Mouse (Mus musculus) testis, adult 2 months (tissue): ENCODE results near the gene Krtap19-9b. TPM values are rescaled to one million over a fixed set of nuclear protein-coding genes. Genes with fewer than 3 reads are reported as not detected.

Source experiments
- H3K27ac ChIP-seq: fragments of 200-500 bp; 2 replicates; pipeline ENCODE4 v1.5.1; 2012; ENCODE audit warnings: low read depth, low read length; ENCODE audit not compliant: control insufficient read depth, insufficient read depth
- H3K27me3 ChIP-seq: fragments of 200-500 bp; 2 replicates; pipeline ENCODE4 v1.6.1; 2012; ENCODE audit warnings: mild to moderate bottlenecking, low read length, moderate library complexity; ENCODE audit not compliant: control insufficient read depth, insufficient read depth
- H3K36me3 ChIP-seq: fragments of 200-500 bp; 2 replicates; pipeline ENCODE4 v1.6.1; 2012; ENCODE audit warnings: mild to moderate bottlenecking, low read length; ENCODE audit not compliant: control insufficient read depth, insufficient read depth
- H3K4me1 ChIP-seq: fragments of 200-500 bp; 2 replicates; pipeline ENCODE4 v1.6.1; 2012; ENCODE audit warnings: low read length; ENCODE audit not compliant: control insufficient read depth, insufficient read depth
- H3K4me3 ChIP-seq: fragments of 200-500 bp; 2 replicates; pipeline ENCODE4 v1.5.1; 2012; ENCODE audit warnings: low read depth, mild to moderate bottlenecking, low read length, moderate library complexity, mixed read lengths; ENCODE audit not compliant: control insufficient read depth
- CTCF ChIP-seq: fragments of 200-500 bp; IDR thresholded peaks from 2 replicates; pipeline ENCODE4 v1.5.1; 2012; ENCODE audit warnings: low read depth, mild to moderate bottlenecking, inconsistent platforms, low read length, moderate library complexity; ENCODE audit not compliant: control insufficient read depth, insufficient read depth, insufficient replicate concordance
- POLR2A ChIP-seq: fragments of 200-500 bp; IDR thresholded peaks from 2 replicates; pipeline ENCODE4 v1.6.1; 2012; ENCODE audit warnings: low read depth, mild to moderate bottlenecking, inconsistent platforms, low read length, moderate library complexity; ENCODE audit not compliant: control insufficient read depth
- polyA plus RNA-seq: library from polyadenylated mRNA; depleted of rRNA; stranded (reverse); fragments of >200 nt; gene quantifications from 2 replicates; pipeline ENCODE4 v1.2.3, GENCODE M21; 2012; rRNA removed

Gene Krtap19-9b
- polyA plus RNA-seq, result not detected in 2 replicates

DNA sequence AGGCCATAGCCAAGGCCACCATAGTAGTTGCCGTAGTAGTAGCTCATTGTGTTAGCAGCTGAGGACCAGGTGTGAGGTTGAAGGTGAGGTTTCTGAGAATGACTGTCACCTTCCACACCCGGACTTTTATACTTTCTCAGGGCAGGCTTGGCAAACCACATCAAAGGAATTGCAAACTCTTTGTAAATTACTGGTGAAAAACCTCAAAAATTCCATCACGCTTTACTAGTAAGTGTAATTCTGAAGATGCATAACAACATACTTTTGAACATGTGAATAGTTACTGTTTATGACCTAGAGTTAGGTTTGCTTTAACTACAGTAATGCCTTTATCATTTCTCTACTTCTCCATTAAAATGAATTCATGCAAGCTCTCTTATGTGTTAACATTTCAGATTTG, at the start of gene Krtap19-9b:
Gene Krtap19-9b, minus strand, starts transcription at position 101 of the 400 bp plus-strand sequence.
- Histone ChIP-seq H3K27me3 (no peaks in the 10 kb centered on the region), H3K4me3 (no peak within 1 kb of the TSS), H3K4me1 (no peaks in the 10 kb centered on the region), H3K27ac (no peak within 1 kb of the TSS), H3K36me3 (no peaks in the 10 kb centered on the region)
- TF ChIP-seq CTCF (no peak), POLR2A (no peak)

DNA sequence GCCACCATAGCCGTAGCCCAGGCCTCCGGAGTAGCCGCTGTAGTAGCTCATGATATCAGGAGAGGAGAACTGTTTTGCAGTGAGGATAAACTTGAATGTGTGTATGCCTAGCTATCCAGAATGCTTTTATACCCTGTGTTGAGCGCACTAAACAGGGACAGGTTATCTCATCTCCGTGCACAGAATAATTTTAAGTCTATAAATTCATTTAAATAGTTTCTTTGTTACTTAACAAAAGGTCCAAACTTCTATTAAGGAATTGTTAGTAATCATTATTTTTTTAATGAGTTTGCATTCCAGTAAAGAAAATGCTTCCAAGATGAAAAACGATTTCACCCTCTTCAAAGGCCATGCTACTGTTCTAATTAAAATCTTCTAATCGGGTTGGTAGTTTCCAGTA, 30.7 kb upstream of the Krtap19-9b start, which contains the start of gene Krtap16-3:
Gene Krtap16-3, minus strand, starts transcription at position 101 of the 400 bp plus-strand sequence.
- Histone ChIP-seq H3K36me3 (no peaks in the 10 kb centered on the region), H3K4me1 (no peaks in the 10 kb centered on the region), H3K27ac (no peak within 1 kb of the TSS), H3K27me3 (no peaks in the 10 kb centered on the region), H3K4me3 (no peak within 1 kb of the TSS)
- no peak for TF ChIP-seq POLR2A
- TF ChIP-seq CTCF, result no peak

DNA sequence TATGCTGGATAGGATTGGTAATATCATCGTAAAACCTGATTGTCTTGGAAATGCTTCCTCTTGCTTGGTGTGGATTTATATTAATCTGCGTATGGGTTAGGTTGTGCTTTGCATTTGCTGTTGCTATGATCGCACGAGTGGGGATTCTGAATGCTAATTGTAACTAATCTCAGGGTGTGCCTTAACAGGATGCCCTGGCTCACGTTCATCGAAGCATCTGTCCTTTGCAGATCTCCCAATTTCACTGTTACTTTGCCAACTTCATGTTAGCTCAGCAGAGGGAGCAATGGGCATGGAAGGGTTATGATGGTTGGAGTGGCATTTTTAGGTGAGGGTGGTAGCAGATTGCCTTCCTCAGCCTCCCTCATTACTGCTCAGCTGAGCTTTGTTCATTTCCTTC, 9.0 kb upstream of the Krtap19-9b start:
- Histone ChIP-seq H3K27me3 (no peaks in the 10 kb centered on the region), H3K27ac (no peak overlapping the region), H3K4me3 (no peak overlapping the region), H3K36me3 (no peaks in the 10 kb centered on the region), H3K4me1 (no peaks in the 10 kb centered on the region)
- TF ChIP-seq POLR2A (no peak), CTCF (no peak)

DNA sequence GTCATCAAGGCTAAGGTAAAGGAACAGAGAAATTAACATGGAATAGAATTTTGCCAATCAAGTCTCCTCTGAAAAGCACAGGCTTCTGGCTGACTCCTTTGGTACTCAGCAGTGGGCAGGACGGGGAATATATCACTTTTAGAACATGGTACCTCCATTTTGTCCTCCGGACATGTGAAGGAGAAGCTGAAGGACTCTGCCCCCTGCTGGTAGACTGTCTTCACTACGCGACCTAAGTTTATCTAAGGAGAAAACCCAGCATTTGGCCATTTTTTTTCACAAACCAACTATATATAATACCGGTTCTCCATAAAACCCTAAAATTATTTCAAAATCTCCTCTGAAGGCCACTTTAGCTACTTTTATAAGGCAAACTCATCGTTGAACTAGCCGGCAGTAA, 6.2 kb upstream of the Krtap19-9b start:
- Histone ChIP-seq H3K4me3 (no peak overlapping the region), H3K4me1 (no peaks in the 10 kb centered on the region), H3K27ac (no peak overlapping the region), H3K36me3 (no peaks in the 10 kb centered on the region), H3K27me3 (no peaks in the 10 kb centered on the region)
- TF ChIP-seq POLR2A (no peak), CTCF (peak; percentile 20; the same call in 1 of the 2 replicates)

DNA sequence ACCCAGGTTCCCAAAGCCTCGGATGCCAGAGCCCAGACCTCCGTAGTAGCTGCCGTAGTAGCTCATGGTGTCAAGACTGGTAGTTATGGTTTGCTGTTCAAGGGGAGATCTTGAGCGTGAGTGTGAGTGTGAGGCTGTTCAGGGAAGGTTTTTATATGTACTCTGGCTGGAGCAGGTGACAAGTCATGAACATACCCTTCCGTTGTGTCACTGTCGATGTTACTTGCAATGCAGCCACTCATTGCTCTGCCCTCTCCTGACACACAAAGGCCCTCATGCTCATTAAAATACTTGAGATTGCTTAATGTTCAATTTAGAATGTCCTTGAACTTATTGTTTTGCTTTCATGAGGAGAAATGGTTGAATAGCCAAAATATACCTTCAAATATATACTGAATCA, 35.7 kb downstream of the Krtap19-9b start, which contains the start of gene Krtap19-5:
Gene Krtap19-5, minus strand, starts transcription at position 101 of the 400 bp plus-strand sequence.
- H3K4me3 ChIP-seq, result no peak within 1 kb of the TSS
- no peaks in the 10 kb centered on the region for H3K27me3 ChIP-seq
- no peaks in the 10 kb centered on the region for H3K36me3 ChIP-seq
- H3K4me1 ChIP-seq, result no peaks in the 10 kb centered on the region
- no peak within 1 kb of the TSS for H3K27ac ChIP-seq
- TF ChIP-seq POLR2A (no peak), CTCF (no peak)

DNA sequence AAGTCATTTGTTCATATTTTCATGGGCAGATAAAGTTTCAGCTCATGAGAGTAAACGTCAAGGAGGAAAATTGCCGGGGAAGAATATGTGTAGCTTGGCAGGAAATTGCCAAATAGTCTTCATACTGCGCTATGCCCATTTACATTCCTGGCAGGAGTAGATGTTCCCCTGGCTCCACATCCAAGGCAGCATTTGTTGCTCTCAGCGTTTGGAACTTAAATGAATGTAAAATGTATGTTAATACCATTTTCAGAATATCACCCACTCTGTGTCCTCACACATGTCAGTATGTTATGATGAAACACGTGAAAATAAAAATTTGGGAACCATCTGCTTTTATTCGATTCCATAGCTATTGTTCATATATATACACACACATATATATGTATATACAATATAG, 45.2 kb downstream of the Krtap19-9b start:
- Histone ChIP-seq H3K4me3 (no peak overlapping the region), H3K27ac (no peak overlapping the region), H3K27me3 (no peaks in the 10 kb centered on the region), H3K4me1 (no peaks in the 10 kb centered on the region), H3K36me3 (no peaks in the 10 kb centered on the region)
- no peak for TF ChIP-seq POLR2A
- TF ChIP-seq CTCF, result no peak

DNA sequence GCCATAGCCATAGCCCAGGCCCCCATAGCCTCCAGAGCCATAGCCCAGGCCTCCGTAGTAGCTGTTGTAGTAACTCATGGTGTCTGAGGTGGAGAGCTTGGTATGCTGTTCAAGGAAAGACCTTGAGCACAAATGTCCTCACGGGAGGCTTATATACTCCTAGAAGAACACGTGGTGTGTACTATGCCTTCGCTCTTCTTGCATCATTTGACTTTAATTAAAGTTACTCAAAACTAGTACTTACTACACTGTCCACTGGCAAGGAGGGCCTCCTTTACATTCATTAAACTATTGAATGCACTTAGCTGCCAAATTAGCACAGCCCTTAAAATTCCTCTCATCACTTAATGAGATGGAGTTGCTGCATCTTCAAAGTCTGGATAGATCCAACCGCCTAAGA, 47.1 kb downstream of the Krtap19-9b start, which contains the start of gene Krtap19-4:
Gene Krtap19-4, minus strand, starts transcription at position 101 of the 400 bp plus-strand sequence.
- no peak within 1 kb of the TSS for H3K4me3 ChIP-seq
- H3K36me3 ChIP-seq, result no peaks in the 10 kb centered on the region
- H3K4me1 ChIP-seq, result no peaks in the 10 kb centered on the region
- H3K27ac ChIP-seq, result no peak within 1 kb of the TSS
- H3K27me3 ChIP-seq, result no peaks in the 10 kb centered on the region
- TF ChIP-seq POLR2A (no peak), CTCF (no peak)

Other genes with a start within 250 kb of the Krtap19-9b start
- gene 2310061N02Rik, start 224.3 kb downstream of the Krtap19-9b start, polyA plus RNA-seq, result not detected in 2 replicates
- not detected in 2 replicates for gene Krtap13-1, start 203.4 kb downstream of the Krtap19-9b start, polyA plus RNA-seq
- 0.12 and 0.17 TPM in 2 replicates for gene Krtap13, start 180.6 kb downstream of the Krtap19-9b start, polyA plus RNA-seq
- not detected in 2 replicates for gene 2310034C09Rik, start 173.4 kb downstream of the Krtap19-9b start, polyA plus RNA-seq
- gene 2310057N15Rik, start 158.1 kb downstream of the Krtap19-9b start, polyA plus RNA-seq, result not detected in 2 replicates
- gene Gm5965, start 154.4 kb downstream of the Krtap19-9b start, polyA plus RNA-seq, result not detected in 2 replicates
- gene Gm20741, start 120.0 kb downstream of the Krtap19-9b start, polyA plus RNA-seq, result not detected in 2 replicates
- gene Krtap15, start 112.0 kb downstream of the Krtap19-9b start, polyA plus RNA-seq, result not detected in 2 replicates
- not detected in 2 replicates for gene Krtap14, start 106.1 kb downstream of the Krtap19-9b start, polyA plus RNA-seq
- not detected in 2 replicates for gene Krtap19-1, start 62.9 kb downstream of the Krtap19-9b start, polyA plus RNA-seq
- not detected in 2 replicates for gene Krtap19-2, start 58.0 kb downstream of the Krtap19-9b start, polyA plus RNA-seq
- gene Krtap19-3, start 54.2 kb downstream of the Krtap19-9b start, polyA plus RNA-seq, result not detected in 2 replicates
- not detected in 2 replicates for gene Krtap19-4, start 47.2 kb downstream of the Krtap19-9b start, polyA plus RNA-seq
- gene Krtap19-5, start 35.8 kb downstream of the Krtap19-9b start, polyA plus RNA-seq, result not detected in 2 replicates
- gene Krtap16-3, start 30.6 kb upstream of the Krtap19-9b start, polyA plus RNA-seq, result not detected in 2 replicates
- not detected in 2 replicates for gene Krtap22-2, start 78.5 kb upstream of the Krtap19-9b start, polyA plus RNA-seq
- gene Gm10229, start 83.0 kb upstream of the Krtap19-9b start, polyA plus RNA-seq, result not detected in 2 replicates
- gene Krtap6-1, start 99.4 kb upstream of the Krtap19-9b start, polyA plus RNA-seq, result not detected in 2 replicates
- gene Gm10228, start 109.2 kb upstream of the Krtap19-9b start, polyA plus RNA-seq, result not detected in 2 replicates
- gene Krtap6-5, start 115.6 kb upstream of the Krtap19-9b start, polyA plus RNA-seq, result not detected in 2 replicates
- 0.99 and 1.1 TPM in 2 replicates for gene 1110025L11Rik, start 131.7 kb upstream of the Krtap19-9b start, polyA plus RNA-seq
- gene Krtap6-3, start 151.8 kb upstream of the Krtap19-9b start, polyA plus RNA-seq, result not detected in 2 replicates
- gene Gm6358, start 208.6 kb upstream of the Krtap19-9b start, polyA plus RNA-seq, result not detected in 2 replicates
- gene Gm10061, start 218.8 kb upstream of the Krtap19-9b start, polyA plus RNA-seq, result not detected in 2 replicates
- 8.4 and 15.0 TPM in 2 replicates for gene Gm9789, start 225.7 kb upstream of the Krtap19-9b start, polyA plus RNA-seq
- gene Gm7735, start 237.2 kb upstream of the Krtap19-9b start, polyA plus RNA-seq, result not detected in 2 replicates
- gene 1110057P08Rik, start 242.5 kb upstream of the Krtap19-9b start, polyA plus RNA-seq, result not detected in 2 replicates